Mouse (Mus musculus) cerebellum, adult 8-10 months (tissue): ENCODE results near the gene Hnf4a.
"Not testable (repeated sequence)": the region's sequence is repeated elsewhere in the genome, so short reads cannot be mapped to it uniquely, and the experiment has no call there.

Experiments
- DNase-seq: peaks from one replicate; pipeline ENCODE4 v3.0.0; 2022

Hnf4a gene

DNA sequence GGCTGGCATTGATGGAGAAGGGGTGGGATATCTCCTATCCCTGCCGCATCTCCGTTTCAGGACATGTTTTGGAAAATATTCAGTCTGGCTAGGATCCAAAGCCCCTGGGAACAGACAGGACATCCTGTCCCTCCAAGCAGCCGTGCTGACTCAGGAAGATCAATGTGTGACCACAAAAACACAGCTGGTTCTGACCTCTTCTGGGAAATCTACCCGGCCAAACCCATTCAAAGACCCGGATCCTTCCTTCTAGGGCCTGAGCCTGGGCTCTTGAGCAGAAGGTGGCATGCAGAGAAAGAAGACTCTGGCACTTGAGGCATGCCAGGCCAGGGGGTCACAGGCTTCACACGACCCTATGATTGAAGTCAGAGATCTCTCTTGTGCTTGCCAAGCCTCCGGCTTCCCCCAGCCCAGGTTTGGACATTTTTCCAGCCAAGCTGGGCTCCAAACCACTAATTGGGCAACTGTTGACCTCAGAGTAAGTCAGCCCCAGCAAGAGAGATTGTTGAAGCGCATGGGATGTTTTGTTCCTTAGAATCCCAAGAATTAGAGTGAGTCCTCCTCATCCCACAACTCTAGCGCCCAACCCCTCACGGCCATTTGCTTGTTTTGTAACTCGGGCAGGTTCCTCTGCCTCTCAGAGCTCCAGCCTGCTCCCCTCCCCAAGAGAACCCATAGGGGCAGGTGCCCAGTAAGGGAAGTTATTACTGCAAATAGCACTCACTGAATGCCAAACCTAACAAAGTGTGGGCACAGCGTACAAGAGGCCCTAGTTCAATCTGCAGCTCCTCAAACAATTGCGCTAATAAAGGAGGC lies 89.7 kb downstream of the Hnf4a start:
- DNase-seq: no peak

DNA sequence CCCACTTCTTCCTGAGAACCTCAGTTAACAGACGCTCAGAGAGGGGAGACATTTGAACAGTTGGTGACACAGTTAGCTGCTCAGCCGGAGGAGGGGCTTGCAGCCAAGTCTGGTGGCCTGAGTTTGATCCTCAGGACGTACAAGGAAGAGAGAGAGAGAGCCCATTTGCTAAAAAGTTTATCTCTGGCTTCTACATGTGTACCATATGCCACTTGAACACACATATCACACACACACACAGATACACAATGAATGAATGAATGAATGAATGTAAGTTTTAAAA lies 90.2 kb downstream of the Hnf4a start:
- DNase-seq: no peak

DNA sequence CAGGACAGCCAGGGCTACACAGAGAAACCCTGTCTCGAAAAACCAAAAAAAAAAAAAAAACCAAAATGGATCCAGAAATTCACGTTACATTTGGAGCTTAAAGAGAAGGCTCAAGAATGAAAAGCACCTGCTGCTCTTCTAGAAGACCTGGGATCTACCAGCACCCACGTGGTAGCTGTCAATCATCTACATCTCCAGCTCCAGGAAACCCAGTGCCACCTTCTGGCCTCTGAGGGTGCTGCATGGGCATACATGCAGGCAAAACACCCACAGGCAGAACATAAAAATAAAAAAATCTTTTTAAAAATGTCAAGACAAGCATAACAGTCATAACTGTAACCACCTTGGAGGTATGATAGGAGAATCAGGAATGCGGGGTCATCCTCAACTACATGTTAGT lies 91.1 kb downstream of the Hnf4a start:
- DNase-seq: no peak

DNA sequence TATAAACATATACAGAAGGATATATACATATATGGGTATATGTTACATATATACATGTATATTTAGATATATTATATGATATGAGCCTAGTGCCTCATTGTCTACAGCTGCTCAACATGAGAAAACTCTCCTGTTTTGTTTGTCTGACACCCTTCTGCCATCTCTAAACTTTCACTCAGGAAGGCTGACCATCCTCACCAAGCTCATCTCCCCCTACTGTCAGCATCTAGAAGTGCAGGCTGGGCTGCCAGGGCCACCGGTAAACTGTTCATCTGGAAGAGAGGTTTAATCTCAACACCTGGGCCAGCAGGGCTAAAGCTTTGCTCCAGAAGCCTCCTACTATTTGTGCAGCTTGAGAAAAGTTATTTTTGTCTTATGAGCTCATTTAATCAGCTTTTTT lies 92.6 kb downstream of the Hnf4a start:
- peak; percentile 68 for DNase-seq

DNA sequence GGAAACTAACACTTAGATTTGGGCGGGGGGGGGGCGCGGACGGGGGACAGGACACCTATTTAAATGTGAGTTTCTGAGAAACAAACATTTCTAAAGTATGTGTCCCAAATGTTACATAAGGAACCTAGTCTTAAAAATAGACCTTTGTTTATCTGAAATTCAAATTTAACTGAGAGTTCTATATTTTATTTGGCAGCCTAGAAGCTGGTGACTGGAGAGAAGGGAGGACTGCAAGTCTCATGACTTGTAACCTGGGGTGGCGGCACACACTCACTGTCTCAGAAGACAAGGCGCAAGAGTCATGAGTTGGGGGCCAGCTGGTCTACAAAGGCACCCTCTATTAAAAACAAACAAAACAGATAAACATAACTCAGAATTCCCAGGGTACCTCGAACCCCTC lies 94.5 kb downstream of the Hnf4a start:
- no peak for DNase-seq

DNA sequence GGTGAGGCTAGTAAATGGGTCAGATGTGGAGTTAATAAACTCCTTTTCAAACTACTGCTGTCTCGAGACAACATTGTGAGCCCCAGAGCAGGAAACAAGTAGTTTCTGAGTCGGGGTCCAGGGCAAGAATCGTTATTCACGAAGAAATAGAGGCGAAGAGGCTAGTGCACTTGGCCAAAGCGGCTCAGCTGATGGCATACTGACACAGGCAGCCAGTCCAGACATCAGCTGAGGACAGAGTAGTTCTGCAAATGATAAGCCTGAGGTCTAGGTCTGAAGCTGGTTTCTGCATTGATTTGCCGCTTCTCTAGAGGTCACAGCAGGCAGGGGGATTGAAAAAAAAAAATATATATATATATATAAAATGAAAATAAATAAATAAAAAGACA lies 95.1 kb downstream of the Hnf4a start:
- DNase-seq: peak; percentile 33

GRCm38 (mm10) chr2:163602101-163602971 lies 95.7 kb downstream of the Hnf4a start, which contains the start of gene Ttpal:
TSS of gene Ttpal (plus strand) at chr2:163602314.
- DNase-seq: peak; percentile 81

DNA sequence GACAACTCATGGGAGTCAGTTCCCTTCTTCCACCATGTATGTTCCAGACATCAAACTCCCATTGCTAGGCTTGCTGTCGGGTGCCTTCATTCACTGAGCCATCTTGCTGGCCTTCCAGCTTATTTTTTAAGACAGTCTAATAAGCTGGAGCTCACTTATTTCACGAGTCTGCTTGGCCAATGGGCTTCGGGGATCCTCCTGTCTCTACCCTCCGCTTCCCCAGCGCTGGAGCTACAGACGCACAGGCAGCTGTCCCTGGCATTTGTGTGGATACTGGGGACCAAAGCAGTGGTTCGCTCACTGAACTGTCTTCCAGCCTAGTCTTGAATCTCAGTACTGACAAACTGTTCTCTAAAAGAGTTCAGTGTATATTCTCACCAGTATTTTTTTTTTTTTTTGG lies 99.6 kb downstream of the Hnf4a start:
- DNase-seq: no peak

DNA sequence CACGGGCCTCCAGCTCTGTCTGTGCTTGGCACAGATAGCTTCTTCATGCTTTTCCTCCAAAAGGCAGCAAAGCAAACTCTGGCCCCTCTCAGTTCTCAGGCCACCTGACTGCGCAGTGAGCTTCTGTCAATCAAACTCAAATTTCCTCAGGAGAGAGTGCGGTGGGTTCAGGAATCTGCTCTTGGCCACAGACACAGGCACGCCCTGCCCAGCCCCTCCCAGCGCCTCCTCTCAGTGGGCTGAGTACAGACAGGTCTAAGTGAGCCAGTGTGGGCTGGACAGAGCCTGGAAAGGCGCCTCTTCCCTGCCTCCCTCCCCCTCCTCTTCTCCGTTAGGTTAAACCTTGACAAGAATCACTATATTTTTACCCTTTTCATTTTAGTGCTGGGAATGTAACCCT lies 101.4 kb downstream of the Hnf4a start:
- no peak for DNase-seq

GRCm38 (mm10) chr2:163609281-163609975 lies 102.8 kb downstream of the Hnf4a start:
- peak; percentile 31 for DNase-seq

GRCm38 (mm10) chr2:163611176-163611575 lies 104.6 kb downstream of the Hnf4a start:
- DNase-seq: no peak

- DNase-seq: no peak
Measured at GRCm38 (mm10) chr2:163613206-163613605, 106.6 kb downstream of the Hnf4a start.

GRCm38 (mm10) chr2:163613990-163614389 lies 107.4 kb downstream of the Hnf4a start:
- DNase-seq: no peak

DNA sequence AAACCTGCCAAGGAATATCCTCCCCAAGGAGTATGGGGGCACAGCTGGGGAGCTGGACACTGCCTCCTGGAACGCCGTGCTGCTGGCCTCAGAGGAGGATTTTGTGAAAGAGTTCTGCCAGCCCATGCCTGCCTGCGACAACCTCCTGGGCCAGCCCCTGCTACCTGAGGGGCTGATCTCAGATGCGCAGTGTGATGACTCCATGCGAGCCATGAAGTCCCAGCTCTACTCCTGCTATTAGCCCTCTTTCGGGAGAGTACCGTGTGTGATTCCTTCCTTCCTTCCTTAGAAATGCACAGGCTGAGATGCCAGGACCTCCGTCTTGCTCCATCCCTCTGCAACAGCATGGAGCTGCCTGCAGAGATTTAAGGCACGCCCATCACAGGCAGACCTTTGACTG lies 108.8 kb downstream of the Hnf4a start:
- DNase-seq: no peak

DNA sequence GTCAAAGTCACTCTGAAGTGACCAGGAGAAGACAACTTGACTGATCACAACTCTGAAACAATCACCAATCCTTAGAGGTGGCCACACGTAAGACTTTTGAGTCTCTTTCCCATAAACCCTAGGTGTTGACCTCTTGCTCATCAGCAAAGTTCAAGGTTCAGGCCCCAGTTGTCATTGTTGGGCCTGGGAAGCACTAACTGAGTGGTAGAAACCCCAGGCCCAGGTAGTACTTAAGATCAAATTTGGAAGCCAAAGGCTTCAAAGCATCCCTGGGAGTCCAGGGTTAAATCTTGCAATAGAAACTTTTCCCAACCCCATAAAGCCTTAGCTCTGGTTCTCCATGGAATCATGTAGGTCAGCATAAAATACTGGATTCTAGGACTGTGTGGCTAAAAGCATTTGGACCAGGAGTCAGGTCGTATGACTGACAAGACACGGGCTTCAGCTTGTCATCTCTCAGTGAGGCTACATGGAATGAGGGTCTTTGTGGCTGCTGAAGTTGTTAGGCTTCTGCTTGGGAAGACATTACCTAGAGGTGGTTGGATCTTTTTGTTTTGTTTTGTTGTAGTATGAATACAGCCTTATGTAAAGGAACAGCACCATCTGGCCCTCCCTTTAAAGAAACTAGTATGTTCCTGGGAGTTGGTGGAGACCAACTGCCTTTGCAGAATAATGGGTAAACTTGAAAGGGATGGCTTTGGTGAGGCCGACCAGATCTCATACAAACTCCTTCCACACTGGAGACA lies 109.5 kb downstream of the Hnf4a start:
- DNase-seq: no peak

DNA sequence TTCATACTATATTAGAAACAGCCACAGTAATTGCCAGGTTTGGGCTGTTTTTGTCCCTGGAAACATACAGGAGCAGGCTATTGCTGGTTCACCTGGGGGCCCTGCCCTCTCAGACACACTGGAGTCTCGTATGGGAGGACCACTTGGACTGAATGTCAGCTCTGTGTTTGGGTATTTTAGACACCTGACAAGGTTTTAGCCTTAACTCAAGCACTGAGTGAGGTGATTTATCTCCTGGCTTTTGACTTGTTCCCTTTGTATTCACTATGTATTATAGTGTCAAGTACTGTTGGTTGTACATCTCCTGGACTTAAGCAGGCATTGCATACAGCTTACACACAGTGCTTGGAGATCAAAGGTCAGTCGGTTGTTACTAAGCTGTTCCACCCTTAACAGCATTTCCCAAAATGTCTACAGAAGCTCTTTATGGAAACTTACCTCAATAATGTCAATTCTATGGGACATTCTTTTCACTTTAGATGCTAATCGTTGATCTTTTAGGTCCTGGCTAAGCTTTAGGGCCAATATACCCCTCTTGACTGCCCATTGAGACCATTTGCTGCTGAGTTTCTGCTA lies 110.1 kb downstream of the Hnf4a start:
- no peak for DNase-seq

DNA sequence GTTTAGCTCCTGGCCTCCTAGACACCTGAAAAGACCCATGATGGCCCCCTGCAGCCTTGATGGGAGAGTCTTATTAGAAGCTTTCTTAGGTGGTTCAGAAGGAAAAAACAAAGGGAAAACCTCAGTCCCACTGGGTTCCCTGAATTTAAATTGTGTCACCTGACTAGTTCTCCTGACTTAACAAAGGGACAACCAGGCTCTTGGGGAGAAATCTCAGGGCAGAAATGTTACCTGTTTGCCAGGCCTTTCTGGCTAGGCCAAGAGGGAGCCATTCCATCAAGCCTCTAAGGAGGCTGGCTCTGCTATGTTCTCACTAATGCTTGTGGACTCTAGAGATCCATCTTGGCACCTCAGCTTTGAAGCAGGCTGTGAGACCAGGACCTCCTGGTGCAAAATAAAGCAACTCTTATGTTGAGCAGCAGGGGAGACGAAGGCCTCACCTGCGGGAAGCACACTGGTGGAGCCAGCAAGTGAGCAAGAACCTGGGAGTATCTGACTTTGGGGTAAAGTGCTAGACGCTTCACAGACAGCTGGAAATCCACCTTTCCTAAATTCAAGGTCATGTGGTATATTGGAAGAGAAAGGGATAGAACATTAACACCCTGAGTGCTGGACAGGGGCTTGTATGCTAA lies 110.7 kb downstream of the Hnf4a start:
- DNase-seq: no peak

- DNase-seq: no peak
Measured at GRCm38 (mm10) chr2:163617874-163618273, 111.3 kb downstream of the Hnf4a start.

- no peak for DNase-seq
Measured at GRCm38 (mm10) chr2:163620451-163620850, 113.8 kb downstream of the Hnf4a start.

- DNase-seq: not testable (repeated sequence)
Measured at GRCm38 (mm10) chr2:163621401-163621800, 114.8 kb downstream of the Hnf4a start.
